Mouse (Mus musculus) skeletal muscle tissue, adult 2 months (tissue): ENCODE results near the gene Hdgfl2.
"Not testable (repeated sequence)": the region's sequence is repeated elsewhere in the genome, so short reads cannot be mapped to it uniquely, and the experiment has no call there.

Source experiments
- DNase-seq: peaks from one replicate; pipeline ENCODE4 v3.0.0-alpha.2; 2012; ENCODE audit warnings: low read depth, low spot score

Hdgfl2 gene

GRCm38 (mm10) chr17:56057381-56058120, 21.9 kb upstream of the Hdgfl2 start:
- DNase-seq = no peak

GRCm38 (mm10) chr17:56062081-56062480, 17.4 kb upstream of the Hdgfl2 start:
- DNase-seq = no peak

GRCm38 (mm10) chr17:56065715-56066114, 13.7 kb upstream of the Hdgfl2 start:
- not testable (repeated sequence) for DNase-seq

DNA sequence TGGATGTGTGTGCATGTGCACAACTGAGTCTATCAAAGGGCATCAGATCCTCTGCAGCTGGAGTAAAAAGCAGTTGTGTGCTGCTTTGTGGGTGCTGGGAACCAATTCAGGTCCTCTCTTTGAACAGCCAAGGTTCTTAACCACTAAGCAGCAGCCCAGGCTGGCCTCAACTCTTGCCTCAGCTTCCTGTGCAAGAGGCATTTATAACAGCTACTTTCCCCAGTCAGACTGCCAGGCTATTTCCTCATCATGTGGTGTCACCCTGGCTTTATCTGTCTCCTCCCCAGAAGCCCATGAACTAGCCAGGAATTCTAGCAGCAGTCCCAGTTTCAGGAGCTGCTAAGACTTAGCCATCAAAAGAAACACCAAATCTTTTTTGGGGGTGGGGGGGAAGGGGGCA, 13.0 kb upstream of the Hdgfl2 start:
- DNase-seq = no peak

DNA sequence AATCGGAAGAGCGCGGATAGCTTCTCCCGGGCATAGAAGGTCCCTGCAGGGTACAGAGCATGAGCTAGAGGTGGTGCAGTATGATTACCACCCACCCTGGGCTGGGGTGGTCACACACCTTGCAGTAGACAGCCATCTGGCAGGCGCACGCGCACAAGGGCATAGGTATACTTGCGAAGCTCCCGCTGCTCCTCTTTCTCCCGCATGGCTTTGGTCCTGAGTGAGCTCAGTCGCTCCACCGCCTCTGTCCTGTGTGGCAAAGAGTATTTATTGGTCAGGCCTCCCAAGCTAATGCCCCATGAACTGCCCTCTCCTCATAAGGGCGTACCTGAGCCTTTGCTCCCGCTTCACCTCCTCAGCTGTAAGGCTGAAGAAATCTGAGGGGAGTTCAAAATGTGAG, 10.4 kb upstream of the Hdgfl2 start:
- no peak for DNase-seq

DNA sequence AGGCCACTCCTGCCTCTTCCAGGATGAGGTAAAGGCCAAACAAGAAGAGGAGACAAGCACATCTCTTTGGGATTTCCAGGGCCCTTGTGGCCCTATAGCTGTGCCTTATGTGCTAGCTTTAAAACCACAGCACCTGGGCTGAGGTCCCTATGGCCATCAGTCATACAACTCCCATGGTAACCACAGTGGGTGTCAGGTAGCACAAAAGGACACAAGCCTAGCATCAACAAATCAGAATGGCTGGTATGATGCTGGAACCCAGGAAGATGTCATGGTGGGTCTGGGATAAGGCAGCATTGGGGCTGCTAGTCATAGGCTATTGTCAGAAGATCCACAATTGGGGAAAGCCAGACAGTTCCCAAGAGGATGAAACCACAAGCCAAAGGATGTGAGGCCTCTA, 8.3 kb upstream of the Hdgfl2 start:
- DNase-seq = no peak

- no peak for DNase-seq
Observed at GRCm38 (mm10) chr17:56072243-56072642, 7.2 kb upstream of the Hdgfl2 start.

GRCm38 (mm10) chr17:56074097-56074826, 5.2 kb upstream of the Hdgfl2 start:
- peak; percentile 78 for DNase-seq

GRCm38 (mm10) chr17:56074827-56075208, 4.6 kb upstream of the Hdgfl2 start, which contains the start of gene Ubxn6:
Gene Ubxn6 (minus strand): TSS chr17:56075028.
- DNase-seq = peak; percentile 95

DNA sequence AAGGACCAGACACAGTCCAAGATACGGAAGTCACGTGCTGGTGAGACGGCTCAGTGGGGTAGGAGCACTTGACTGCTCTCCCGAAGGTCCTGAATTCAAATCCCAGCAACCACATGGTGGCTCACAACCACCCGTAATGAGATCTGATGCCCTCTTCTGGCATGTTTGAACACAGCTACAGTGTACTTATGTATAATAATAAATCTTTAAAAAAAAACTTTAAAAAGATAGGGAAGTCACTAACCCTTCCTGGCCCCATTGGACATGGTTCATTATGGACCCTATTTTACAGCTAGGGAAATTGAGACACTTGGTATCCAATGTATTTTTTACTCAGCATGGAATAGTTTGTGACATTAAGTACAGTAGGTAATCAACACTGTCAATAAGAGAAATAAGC, 1.9 kb upstream of the Hdgfl2 start:
- no peak for DNase-seq

DNA sequence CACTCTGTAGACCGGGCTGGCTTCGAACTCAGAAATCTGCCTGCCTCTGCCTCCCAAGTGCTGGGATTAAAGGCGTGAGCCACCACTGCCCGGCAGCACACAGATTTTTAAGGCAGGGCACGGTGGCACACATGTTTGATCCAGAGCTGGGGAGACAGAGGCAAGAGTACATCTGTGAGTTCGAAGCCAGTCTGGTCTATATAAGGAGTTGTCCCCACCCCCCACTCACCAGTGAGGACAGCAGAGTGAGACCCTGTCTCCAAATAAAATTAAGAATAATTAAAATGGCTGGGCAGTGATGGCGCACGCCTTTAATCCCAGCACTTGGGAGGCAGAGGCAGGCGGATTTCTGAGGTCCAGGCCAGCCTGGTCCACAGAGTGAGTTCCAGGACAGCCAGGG, 1.1 kb upstream of the Hdgfl2 start:
- DNase-seq = not testable (repeated sequence)

DNA sequence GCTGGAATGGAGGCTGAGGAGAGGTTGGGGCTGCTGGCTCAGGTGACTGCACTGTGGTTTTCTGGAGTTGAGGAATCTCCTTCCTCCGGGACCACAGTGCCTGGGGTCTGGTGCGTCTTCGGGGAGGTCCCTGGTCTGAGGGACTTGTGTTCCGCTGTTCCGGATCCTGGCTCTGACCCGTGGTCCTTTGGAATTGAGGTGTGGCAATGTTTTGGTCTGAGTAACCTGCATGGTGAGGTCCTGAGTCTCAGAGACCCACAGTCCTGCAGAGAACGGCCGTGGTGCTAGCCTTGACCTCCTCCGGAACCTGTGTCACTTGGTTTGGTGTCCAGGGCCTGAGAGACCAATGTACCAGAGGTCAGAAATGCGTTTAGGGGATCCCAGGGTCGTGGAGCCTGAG, 487 bp downstream of the Hdgfl2 start:
- DNase-seq = no peak

GRCm38 (mm10) chr17:56080781-56081585, 1.5 kb downstream of the Hdgfl2 start:
- DNase-seq = no peak

DNA sequence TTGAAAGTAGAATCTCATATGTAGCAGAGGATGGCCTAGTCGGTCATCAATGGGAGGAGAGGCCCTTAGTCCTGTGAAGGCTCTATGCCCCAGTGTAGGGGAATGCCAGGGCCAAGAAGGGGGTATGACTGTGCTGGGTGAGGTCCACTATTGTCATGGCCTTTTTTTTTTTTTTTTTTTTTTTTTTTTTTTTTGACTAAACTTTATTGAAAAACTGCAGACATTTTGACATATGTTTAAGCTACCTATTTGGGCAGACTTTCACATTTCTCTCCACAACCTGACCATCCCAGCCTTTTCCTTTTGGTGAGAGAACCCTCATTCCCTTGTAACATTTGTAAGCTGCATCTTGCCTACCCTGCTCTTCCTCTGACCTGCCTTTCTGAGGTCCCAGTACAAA, 12.9 kb downstream of the Hdgfl2 start:
- DNase-seq = no peak

- no peak for DNase-seq
Observed at GRCm38 (mm10) chr17:56092794-56093193, 13.4 kb downstream of the Hdgfl2 start.

DNA sequence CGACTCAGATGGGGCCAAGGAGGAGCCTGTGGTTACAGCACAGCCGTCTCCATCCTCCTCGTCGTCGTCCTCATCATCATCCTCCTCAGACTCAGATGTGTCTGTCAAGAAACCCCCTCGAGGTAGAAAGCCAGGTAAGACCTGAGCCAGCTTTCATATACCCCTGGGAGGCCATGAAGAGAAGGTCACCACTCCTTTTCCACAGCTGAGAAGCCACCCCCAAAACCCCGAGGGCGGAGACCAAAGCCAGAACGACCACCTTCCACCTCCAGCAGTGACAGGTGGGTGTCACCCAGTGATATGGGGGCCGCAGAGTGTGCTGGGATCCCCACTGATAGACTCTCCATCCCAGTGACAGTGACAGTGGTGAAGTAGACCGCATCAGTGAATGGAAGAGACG, 17.4 kb downstream of the Hdgfl2 start:
- no peak for DNase-seq

DNA sequence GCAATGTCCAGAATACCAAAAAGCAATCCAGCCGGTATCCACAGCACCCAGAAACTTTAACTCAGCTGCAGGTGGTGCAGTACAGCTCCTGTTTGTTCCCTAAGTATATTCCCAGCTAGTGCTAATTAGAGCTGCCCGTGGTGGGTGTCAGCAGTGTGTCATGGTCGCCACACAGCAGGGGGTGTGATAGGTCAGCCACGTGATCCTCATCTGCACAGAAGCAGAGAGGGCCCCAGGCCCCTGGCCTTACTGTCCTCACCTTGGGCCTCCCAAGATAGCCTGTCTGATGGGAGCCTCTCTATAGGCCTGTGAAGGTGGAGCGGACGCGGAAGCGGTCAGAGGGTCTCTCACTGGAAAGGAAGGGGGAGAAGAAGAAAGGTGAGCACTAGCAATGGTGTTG, 18.7 kb downstream of the Hdgfl2 start:
- no peak for DNase-seq

DNA sequence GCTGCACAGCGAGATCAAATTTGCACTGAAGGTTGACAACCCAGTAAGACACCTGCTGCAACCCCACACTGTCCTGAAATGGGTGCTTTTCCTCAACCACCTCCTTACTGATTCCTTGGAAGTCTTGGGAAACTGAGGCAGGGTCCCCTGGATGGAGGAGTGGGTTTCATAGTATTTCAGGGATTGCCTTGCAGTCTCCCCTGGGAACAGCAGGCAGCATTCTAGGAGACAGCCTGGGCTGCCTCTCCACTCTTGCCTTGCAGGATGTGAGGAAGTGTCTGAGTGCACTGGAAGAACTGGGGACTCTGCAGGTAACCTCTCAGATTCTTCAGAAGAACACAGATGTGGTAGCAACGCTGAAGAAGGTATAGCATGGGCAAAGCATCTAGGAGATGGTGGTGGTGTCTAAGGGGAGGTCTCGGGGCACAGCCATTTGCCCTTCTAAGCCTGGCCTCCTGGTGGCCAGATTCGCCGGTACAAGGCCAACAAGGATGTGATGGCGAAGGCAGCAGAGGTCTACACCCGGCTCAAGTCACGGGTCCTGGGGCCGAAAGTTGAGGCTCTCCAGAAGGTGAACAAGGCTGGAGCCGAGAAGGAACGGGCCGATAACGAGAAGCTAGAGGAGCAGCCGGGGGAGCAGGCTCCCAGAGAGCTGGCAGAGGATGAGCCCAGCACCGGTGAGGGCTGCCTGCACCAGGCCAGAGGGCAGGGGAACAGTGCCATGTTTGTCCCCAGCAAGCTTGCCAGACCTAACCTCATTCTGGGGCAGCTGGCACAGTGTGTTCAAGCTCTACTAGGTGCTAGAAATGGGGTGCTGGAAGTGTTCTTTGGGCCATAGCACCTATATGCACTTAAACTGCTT, 19.5 kb downstream of the Hdgfl2 start:
- peak; percentile 80 for DNase-seq

DNA sequence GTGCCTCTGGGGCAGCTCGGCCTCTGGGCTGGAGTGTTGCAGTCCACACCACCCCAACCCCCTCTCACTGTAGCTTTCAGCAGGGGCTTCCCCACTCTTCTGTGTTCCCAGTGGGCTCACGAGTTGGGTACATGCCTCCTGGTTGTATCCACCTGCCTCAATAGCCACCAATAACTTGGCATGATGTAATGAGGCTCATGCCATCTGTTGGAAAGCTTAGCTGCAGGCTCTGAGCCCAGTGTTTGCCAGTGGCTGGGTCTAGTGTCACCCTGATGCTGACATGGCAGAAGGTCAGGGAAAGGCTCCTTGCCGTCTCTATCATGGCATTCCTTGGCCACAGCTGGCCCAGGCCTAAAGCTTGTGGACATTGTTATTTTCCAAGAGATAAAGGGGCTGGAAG, 21.4 kb downstream of the Hdgfl2 start:
- peak; percentile 88 for DNase-seq

DNA sequence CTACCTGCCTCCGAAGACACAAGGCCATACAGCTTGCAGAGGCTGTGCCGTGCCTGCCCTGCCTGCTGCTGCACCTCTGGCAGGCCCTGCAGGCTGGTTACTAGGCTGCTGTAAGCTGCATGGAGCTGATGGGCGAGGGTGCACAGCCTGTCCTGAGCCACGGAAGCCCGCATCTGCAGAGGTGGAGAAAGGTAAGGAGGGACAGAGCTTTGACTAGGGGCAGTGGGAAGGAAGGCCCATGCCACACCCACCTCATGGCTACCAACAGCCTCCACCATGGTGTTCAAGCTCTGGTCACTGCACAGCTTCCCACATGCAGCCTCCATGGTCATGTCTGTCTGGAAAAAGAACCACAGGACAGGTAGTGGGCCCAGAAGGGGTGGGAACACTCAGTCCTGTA, 22.7 kb downstream of the Hdgfl2 start:
- no peak for DNase-seq

DNA sequence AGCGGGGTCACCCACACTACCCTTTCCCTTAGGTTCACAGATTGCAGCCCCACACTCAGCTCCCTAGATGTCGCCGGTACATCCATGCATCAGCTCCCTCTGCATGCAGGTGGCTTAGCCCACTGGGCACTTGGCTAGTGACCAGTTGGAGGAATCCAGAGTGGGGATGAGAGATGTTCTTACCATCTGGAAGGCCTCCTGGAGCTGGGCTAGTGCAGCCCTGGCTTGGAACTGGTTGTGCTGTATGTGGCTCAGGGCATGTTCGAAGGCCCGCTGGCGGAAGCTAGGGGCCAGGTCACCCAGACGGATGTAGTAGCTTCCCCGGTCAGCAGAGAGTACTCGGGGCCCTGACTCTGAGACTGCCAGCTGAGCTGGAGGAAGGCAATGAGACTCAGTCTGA, 23.5 kb downstream of the Hdgfl2 start:
- DNase-seq = peak; percentile 87
